Mouse (Mus musculus) kidney, embryonic 14.5 days (tissue): ENCODE results near the gene Vezt. TPM values are rescaled to one million over a fixed set of nuclear protein-coding genes. Genes with fewer than 3 reads are reported as not detected.

Source experiments
- ATAC-seq: fragments of 200-750 bp; cut with Nextera tagmentation; 2 replicates; pipeline ENCODE4 v1.8.0; 2017; ENCODE audit warnings: moderate number of reproducible peaks, mild to moderate bottlenecking, moderate TSS enrichment, moderate library complexity; ENCODE audit not compliant: low FRiP score, low TSS enrichment
- H3K27ac ChIP-seq: fragments of 300-500 bp; sonication (generic); 2 replicates; pipeline ENCODE4 v1.5.1; 2014; ENCODE audit warnings: low read depth, mild to moderate bottlenecking, low read length, moderate library complexity, mixed read lengths
- H3K27me3 ChIP-seq: fragments of 300-500 bp; sonication (generic); 2 replicates; pipeline ENCODE4 v1.6.1; 2014; ENCODE audit warnings: mild to moderate bottlenecking, low read length; ENCODE audit not compliant: control insufficient read depth, insufficient read depth
- H3K36me3 ChIP-seq: fragments of 300-500 bp; sonication (generic); 2 replicates; pipeline ENCODE4 v1.6.1; 2014; ENCODE audit warnings: low read length, mixed read lengths; ENCODE audit not compliant: control insufficient read depth, insufficient read depth
- H3K4me1 ChIP-seq: fragments of 300-500 bp; sonication (generic); 2 replicates; pipeline ENCODE4 v1.6.1; 2014; ENCODE audit warnings: low read length, mixed read lengths; ENCODE audit not compliant: control insufficient read depth, insufficient read depth
- H3K4me2 ChIP-seq: fragments of 300-500 bp; sonication (generic); replicated peaks from 2 replicates; pipeline ENCODE4 v1.6.1; 2014; ENCODE audit warnings: low read depth, mild to moderate bottlenecking, low read length
- H3K4me3 ChIP-seq: fragments of 300-500 bp; sonication (generic); 2 replicates; pipeline ENCODE4 v1.5.1; 2014; ENCODE audit warnings: mild to moderate bottlenecking, low read length
- H3K9ac ChIP-seq: fragments of 300-500 bp; sonication (generic); 2 replicates; pipeline ENCODE4 v1.6.1; 2014; ENCODE audit warnings: low read depth, mild to moderate bottlenecking, low read length, moderate library complexity
- H3K9me3 ChIP-seq: fragments of 300-500 bp; sonication (generic); 2 replicates; pipeline ENCODE4 v1.6.1; 2016; ENCODE audit warnings: low read length; ENCODE audit not compliant: control insufficient read depth
- WGBS: fragments of 180-500 bp; shearing (Covaris S2); extraction: QIAGEN DNeasy Blood & Tissue Kit; methylation state at CpG from one replicate; pipeline ENCODE4 v1.1.7; 2014; 5-methylcytosine and 5-hydroxymethylcytosine counted together
- polyA plus RNA-seq: library from polyadenylated mRNA; unstranded; fragments of >200 nt; fragmentation: Nextera tagmentation; extraction: Ambion mirVana; gene quantifications from 2 replicates; pipeline ENCODE4 v1.2.1, GENCODE M21; 2014

The Vezt gene
- polyA plus RNA-seq, 1 experiment from 2014 or later: 23.8 TPM

DNA sequence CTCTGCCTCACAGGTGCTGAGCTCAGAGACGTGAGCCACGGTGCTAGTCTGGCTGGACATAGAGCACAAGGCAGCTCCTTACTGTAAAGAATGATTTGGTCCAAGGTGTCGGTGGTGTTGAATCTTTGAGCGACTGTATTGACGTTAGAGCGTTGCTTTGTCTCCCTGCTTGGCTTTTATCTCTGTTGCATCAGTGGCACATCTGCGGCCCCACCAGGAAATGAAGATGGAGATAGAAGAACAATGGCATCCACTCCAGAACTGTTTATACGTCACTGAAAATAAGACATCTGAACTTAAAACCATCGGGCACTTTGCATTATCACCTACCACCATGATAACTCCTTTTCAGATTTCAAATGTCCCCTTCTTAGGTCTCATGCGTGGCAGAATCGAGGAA lies 135.7 kb downstream of the Vezt start:
- 87% methylated on average over 11 of the region's 11 CpGs for WGBS
- Histone ChIP-seq H3K27ac (no peak overlapping the region), H3K4me2 (no peak overlapping the region), H3K9me3 (no peaks in the 10 kb centered on the region), H3K4me3 (no peak overlapping the region), H3K4me1 (no peaks in the 10 kb centered on the region), H3K27me3 (no peaks in the 10 kb centered on the region), H3K36me3 (no peaks in the 10 kb centered on the region), H3K9ac (no peak overlapping the region)
- no peak for ATAC-seq

DNA sequence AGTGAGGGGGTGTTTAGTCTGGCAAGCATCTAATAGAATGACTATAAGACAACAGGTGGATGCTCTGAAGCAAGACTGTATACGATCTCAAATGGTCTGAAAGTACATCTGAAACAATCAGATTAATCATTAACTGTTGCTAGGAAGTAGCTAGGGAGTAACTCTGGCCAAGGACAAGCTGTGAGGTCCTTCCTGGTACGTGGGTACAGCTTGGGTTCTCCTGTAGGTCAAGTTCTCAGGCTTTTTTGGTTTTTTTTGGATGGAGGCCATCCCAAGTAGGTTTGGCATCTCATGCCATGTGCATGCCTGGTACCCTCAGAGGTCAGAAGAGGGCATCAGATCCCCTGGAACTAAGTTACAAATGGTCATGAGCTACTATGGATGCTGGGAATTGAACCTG lies 136.3 kb downstream of the Vezt start:
- no peak overlapping the region for H3K4me3 ChIP-seq
- no peaks in the 10 kb centered on the region for H3K27me3 ChIP-seq
- H3K4me1 ChIP-seq: no peaks in the 10 kb centered on the region
- no peaks in the 10 kb centered on the region for H3K9me3 ChIP-seq
- no peak overlapping the region for H3K27ac ChIP-seq
- 43% methylated on average over 2 of the region's 2 CpGs for WGBS
- H3K9ac ChIP-seq: no peak overlapping the region
- ATAC-seq: no peak
- H3K36me3 ChIP-seq: no peaks in the 10 kb centered on the region
- H3K4me2 ChIP-seq: no peak overlapping the region

DNA sequence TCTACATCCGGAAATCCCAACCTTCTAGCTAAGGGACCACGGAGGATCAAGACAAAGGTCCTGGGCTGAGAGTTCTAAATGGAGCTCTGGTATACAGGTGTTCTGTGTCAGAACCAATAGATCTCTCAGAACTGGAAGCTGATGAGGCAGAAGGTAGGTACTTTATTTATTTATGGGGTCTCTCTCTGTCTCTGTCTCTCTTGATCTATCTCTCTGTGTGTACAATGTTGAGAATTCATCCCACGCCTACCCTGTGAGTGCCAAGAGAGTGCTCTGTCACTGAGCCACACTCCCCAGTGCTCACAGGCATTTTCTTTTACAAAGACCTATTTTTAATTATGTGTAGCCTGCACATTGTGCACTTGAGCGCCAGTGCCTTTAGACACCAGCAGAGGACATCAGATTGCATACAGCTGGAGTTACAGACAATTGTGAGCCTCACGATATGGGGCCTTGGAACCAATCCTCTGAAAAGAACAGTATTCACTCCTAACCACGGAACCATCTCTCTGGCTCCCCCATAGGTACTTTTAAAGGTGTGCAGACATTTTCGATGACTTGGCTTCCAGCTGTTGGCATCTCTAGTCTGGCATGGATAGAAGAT lies 138.5 kb downstream of the Vezt start, which contains the start of gene Metap2:
Gene Metap2 (minus strand): TSS at position 51 of the 604 bp plus-strand sequence.
- WGBS: 73% methylated on average over 7 of the region's 7 CpGs
- ATAC-seq: no peak
- no peak within 1 kb of the TSS for H3K9ac ChIP-seq
- no peaks in the 10 kb centered on the region for H3K4me1 ChIP-seq
- no peak within 1 kb of the TSS for H3K4me2 ChIP-seq
- no peak within 1 kb of the TSS for H3K27ac ChIP-seq
- H3K4me3 ChIP-seq: no peak within 1 kb of the TSS
- no peaks in the 10 kb centered on the region for H3K36me3 ChIP-seq
- no peaks in the 10 kb centered on the region for H3K9me3 ChIP-seq
- H3K27me3 ChIP-seq: no peaks in the 10 kb centered on the region

DNA sequence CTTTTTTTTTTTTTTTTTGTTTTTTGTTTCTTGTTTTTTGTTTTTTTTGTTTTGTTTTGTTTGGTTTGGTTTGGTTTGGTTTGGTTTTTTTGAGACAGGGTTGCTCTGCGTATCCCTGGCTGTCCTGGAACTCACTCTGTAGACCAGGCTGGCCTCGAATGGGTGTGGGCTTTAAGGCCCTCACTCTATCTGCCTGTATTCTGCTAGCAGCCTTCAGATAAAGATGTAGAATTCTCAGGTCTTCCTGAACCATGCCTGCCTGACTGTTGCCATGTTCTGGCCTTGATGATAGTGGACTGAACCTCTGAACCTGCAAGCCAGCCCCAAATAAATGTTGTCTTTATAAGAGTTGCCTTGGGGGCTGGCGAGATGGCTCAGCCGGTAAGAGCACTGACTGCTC lies 143.1 kb downstream of the Vezt start:
- H3K9me3 ChIP-seq: no peaks in the 10 kb centered on the region
- no peak overlapping the region for H3K9ac ChIP-seq
- H3K4me3 ChIP-seq: no peak overlapping the region
- 90% methylated on average over 4 of the region's 4 CpGs for WGBS
- H3K27me3 ChIP-seq: no peaks in the 10 kb centered on the region
- no peak for ATAC-seq
- H3K4me1 ChIP-seq: peaks cover 5% of the 10 kb centered on the region
- no peaks in the 10 kb centered on the region for H3K36me3 ChIP-seq
- no peak overlapping the region for H3K27ac ChIP-seq
- no peak overlapping the region for H3K4me2 ChIP-seq

- WGBS: 79% methylated on average over 1 of the region's 1 CpGs
These were observed 144.6 kb downstream of the Vezt start for GRCm38 (mm10) chr10:93891031-93891430.

GRCm38 (mm10) chr10:93890565-93890964 lies 145.1 kb downstream of the Vezt start:
- WGBS: 70% methylated on average over 4 of the region's 4 CpGs
- H3K4me1 ChIP-seq: peaks cover 5% of the 10 kb centered on the region
- peak overlapping the region; percentile 75 for H3K4me2 ChIP-seq
- H3K9me3 ChIP-seq: no peaks in the 10 kb centered on the region
- H3K4me3 ChIP-seq: no peak overlapping the region; the same call in 1 of the 2 replicates
- peaks cover 15% of the 10 kb centered on the region for H3K36me3 ChIP-seq
- ATAC-seq: no peak
- no peak overlapping the region for H3K9ac ChIP-seq
- no peaks in the 10 kb centered on the region for H3K27me3 ChIP-seq
- H3K27ac ChIP-seq: no peak overlapping the region

More at GRCm38 (mm10) chr10:93891031-93891430, 144.6 kb downstream of the Vezt start:
- H3K27me3 ChIP-seq: no peaks in the 10 kb centered on the region
- peaks cover 11% of the 10 kb centered on the region for H3K36me3 ChIP-seq
- no peak overlapping the region for H3K4me3 ChIP-seq
- no peak overlapping the region for H3K9ac ChIP-seq
- no peaks in the 10 kb centered on the region for H3K9me3 ChIP-seq
- H3K4me2 ChIP-seq: no peak overlapping the region
- no peak for ATAC-seq
- peaks cover 5% of the 10 kb centered on the region for H3K4me1 ChIP-seq
- H3K27ac ChIP-seq: no peak overlapping the region

GRCm38 (mm10) chr10:93889976-93890375 lies 145.6 kb downstream of the Vezt start:
- H3K9me3 ChIP-seq: no peaks in the 10 kb centered on the region
- no peaks in the 10 kb centered on the region for H3K27me3 ChIP-seq
- H3K36me3 ChIP-seq: peaks cover 19% of the 10 kb centered on the region
- peak overlapping the region; percentile 75 for H3K4me3 ChIP-seq
- no peak for ATAC-seq
- H3K27ac ChIP-seq: peak overlapping the region; percentile 73; the same call in 1 of the 2 replicates
- WGBS: under 1% methylated on average over 22 of the region's 22 CpGs
- H3K4me2 ChIP-seq: peak overlapping the region; percentile 75
- H3K9ac ChIP-seq: peak overlapping the region; percentile 83; the same call in 1 of the 2 replicates
- peaks cover 5% of the 10 kb centered on the region for H3K4me1 ChIP-seq

DNA sequence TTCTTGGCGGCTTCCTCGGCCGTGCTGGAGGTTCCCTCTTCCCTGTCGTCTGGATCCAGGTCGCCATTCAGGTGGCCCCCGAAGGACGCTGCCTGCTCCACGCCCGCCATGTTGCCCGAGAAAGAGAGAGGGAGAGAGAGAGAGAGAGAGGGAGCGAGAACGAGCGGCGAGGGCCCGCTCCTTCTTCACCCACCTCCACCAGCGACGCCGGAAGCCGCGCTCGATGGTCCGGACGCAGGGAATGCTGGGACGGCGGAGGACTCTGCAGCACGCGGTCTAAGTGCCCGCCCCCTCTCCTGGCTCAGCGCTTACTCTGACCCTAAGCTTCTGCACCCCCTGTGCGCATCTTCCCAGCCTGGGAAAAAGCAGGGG lies 146.1 kb downstream of the Vezt start:
- peak overlapping the region; percentile 73 for H3K27ac ChIP-seq
- H3K4me2 ChIP-seq: peak overlapping the region; percentile 75
- peak overlapping the region; percentile 75 for H3K4me3 ChIP-seq
- peak; percentile 99 for ATAC-seq
- peaks cover 5% of the 10 kb centered on the region for H3K4me1 ChIP-seq
- WGBS: 1% methylated on average over 22 of the region's 30 CpGs
- H3K9me3 ChIP-seq: no peaks in the 10 kb centered on the region
- no peaks in the 10 kb centered on the region for H3K27me3 ChIP-seq
- peaks cover 23% of the 10 kb centered on the region for H3K36me3 ChIP-seq
- peak overlapping the region; percentile 83 for H3K9ac ChIP-seq
